Mouse (Mus musculus): ENCODE measurements around the gene Senp3. TPM values are rescaled to one million over a fixed set of nuclear protein-coding genes. Genes with fewer than 3 reads are reported as not detected.
"Not testable (repeated sequence)": the region's sequence is repeated elsewhere in the genome, so short reads cannot be mapped to it uniquely, and the experiment has no call there.

The Senp3 gene
- polyA plus RNA-seq (2011; ENCODE audit: insufficient read length, low read depth, missing spikeins), result 117 and 187 TPM in 2 replicates

DNA sequence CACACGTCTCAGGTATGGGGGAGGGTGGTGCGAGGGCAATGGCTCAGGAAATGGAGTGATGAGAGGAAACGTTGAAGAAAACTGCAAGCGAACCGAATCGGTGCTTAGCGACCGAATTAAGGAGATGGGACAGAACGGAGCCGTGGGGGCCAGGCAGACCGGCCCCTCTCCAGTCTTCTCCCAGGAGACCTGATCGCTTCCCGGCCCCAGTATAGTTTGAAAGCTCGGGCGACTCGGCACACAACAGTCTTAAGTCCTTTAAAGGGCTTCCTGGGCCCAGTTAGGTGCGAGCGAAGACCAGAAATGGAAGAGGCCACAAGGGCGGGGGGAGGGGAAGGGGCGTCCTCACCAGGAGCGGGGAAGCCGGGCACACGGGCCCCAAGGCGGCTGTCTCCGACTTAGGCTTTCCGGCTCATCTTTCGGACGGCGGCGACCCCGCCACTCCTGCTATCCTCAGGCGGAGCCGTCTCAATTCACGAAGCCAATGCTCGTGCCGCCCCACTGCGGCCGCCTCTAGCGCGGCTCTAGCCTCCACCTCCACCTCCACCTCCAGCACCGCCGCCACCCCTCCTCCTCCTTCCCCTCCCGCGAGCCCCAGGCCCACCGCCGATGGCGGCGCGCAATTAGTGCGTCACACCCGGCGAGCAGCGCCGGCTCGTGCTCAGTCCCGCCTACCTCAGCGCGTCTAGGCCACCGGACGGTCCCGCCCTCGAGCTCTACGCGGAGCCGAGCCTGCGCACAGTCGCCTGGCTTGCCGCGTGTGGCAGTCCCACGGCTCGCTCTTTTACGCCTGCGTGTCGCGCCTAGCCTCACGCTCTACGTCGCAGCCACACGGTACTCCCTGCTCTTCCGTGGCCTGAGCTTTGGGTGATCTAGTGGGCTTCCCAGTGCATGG lies at the start of gene Senp3:
Gene Senp3, minus strand, starts transcription at position 771 of the 895 bp plus-strand sequence.
- Histone ChIP-seq H3K4me3 (ENCODE audit: insufficient read depth, low read length) (peak within 1 kb of the TSS; percentile 96), H3K27ac (ENCODE audit: insufficient read depth, low read length) (peak within 1 kb of the TSS; percentile 95), H3K4me1 (ENCODE audit: control insufficient read depth, insufficient read depth, low read length) (peaks cover 9% of the 10 kb centered on the region)
- TF ChIP-seq CTCF (IDR thresholded peaks at IDR 0.05; ENCODE audit: borderline replicate concordance, insufficient read depth, low read length), result no peak
- peak; percentile 95 for TF ChIP-seq POLR2A (IDR thresholded peaks at IDR 0.05; ENCODE audit: low read depth, low read length)

GRCm38 (mm10) chr11:69731408-69731807 lies 49.5 kb upstream of the Senp3 start:
- H3K27ac ChIP-seq (ENCODE audit: insufficient read depth, low read length); H3K4me1 ChIP-seq (ENCODE audit: control insufficient read depth, insufficient read depth, low read length); H3K4me3 ChIP-seq (ENCODE audit: insufficient read depth, low read length): not testable (repeated sequence)

DNA sequence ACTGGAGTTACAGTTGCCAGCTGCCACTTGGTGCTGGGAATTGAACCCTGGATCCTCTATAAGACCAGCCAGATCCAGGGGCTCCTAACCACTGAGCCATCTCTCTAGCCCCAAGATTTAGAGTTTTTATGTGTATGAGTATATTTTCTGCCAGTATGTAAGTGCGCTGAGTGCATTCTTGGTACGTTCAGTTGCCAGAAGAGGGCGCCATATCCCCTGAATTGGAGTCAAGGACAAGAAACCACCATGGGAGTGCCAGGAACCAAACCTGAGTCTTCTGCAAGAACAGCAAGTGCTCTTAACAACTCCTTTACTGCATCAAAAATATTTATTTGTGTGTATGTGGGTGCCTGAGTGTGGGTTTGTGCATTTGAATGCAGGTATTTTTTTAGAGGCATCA lies 47.2 kb upstream of the Senp3 start:
- TF ChIP-seq POLR2A (IDR thresholded peaks at IDR 0.05; ENCODE audit: low read depth, low read length), result no peak
- peak; percentile 15; the same call in 1 of the 2 replicates for TF ChIP-seq CTCF (IDR thresholded peaks at IDR 0.05; ENCODE audit: borderline replicate concordance, insufficient read depth, low read length)
- no peaks in the 10 kb centered on the region for H3K4me1 ChIP-seq (ENCODE audit: control insufficient read depth, insufficient read depth, low read length)
- no peak overlapping the region for H3K27ac ChIP-seq (ENCODE audit: insufficient read depth, low read length)
- H3K4me3 ChIP-seq (ENCODE audit: insufficient read depth, low read length), result no peak overlapping the region

GRCm38 (mm10) chr11:69725951-69726350 lies 44.1 kb upstream of the Senp3 start:
- TF ChIP-seq CTCF (IDR thresholded peaks at IDR 0.05; ENCODE audit: borderline replicate concordance, insufficient read depth, low read length) (no peak), POLR2A (IDR thresholded peaks at IDR 0.05; ENCODE audit: low read depth, low read length) (no peak)
- no peak overlapping the region for H3K27ac ChIP-seq (ENCODE audit: insufficient read depth, low read length)
- no peaks in the 10 kb centered on the region for H3K4me1 ChIP-seq (ENCODE audit: control insufficient read depth, insufficient read depth, low read length)
- H3K4me3 ChIP-seq (ENCODE audit: insufficient read depth, low read length), result no peak overlapping the region

- Histone ChIP-seq H3K4me3 (ENCODE audit: insufficient read depth, low read length) (no peak overlapping the region), H3K27ac (ENCODE audit: insufficient read depth, low read length) (no peak overlapping the region), H3K4me1 (ENCODE audit: control insufficient read depth, insufficient read depth, low read length) (no peaks in the 10 kb centered on the region)
- TF ChIP-seq CTCF (IDR thresholded peaks at IDR 0.05; ENCODE audit: borderline replicate concordance, insufficient read depth, low read length), result no peak
- no peak for TF ChIP-seq POLR2A (IDR thresholded peaks at IDR 0.05; ENCODE audit: low read depth, low read length)
Observed at GRCm38 (mm10) chr11:69723074-69723473, 41.2 kb upstream of the Senp3 start.

- peaks cover 3% of the 10 kb centered on the region; the same call in 1 of the 2 replicates for H3K4me1 ChIP-seq (ENCODE audit: control insufficient read depth, insufficient read depth, low read length)
Observed at GRCm38 (mm10) chr11:69720852-69721251, 39.0 kb upstream of the Senp3 start.

DNA sequence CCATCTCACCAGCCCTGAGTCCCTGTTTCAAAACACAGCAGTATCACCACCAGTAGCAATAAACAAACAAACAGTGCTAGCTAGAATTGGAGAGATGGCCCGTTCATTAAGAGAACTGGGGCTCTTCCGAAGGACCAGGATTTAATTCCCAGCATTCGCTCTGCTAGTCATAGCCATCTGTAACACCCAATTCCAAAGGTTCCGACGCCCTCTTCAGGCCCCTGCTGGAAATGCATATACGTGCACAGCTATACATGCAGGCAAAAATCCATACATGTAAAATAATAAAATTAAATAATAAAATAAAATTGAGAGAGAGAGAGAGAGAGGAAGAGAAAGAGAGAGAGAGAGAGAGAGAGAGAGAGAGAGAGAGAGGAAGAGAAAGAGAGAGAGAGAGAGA lies 37.5 kb upstream of the Senp3 start:
- H3K27ac ChIP-seq (ENCODE audit: insufficient read depth, low read length), result no peak overlapping the region
- TF ChIP-seq POLR2A (IDR thresholded peaks at IDR 0.05; ENCODE audit: low read depth, low read length) (no peak), CTCF (IDR thresholded peaks at IDR 0.05; ENCODE audit: borderline replicate concordance, insufficient read depth, low read length) (no peak)
- no peak overlapping the region for H3K4me3 ChIP-seq (ENCODE audit: insufficient read depth, low read length)
- H3K4me1 ChIP-seq (ENCODE audit: control insufficient read depth, insufficient read depth, low read length), result peaks cover 3% of the 10 kb centered on the region; the same call in 1 of the 2 replicates

More at GRCm38 (mm10) chr11:69720852-69721251, 39.0 kb upstream of the Senp3 start:
- TF ChIP-seq CTCF (IDR thresholded peaks at IDR 0.05; ENCODE audit: borderline replicate concordance, insufficient read depth, low read length) (no peak), POLR2A (IDR thresholded peaks at IDR 0.05; ENCODE audit: low read depth, low read length) (no peak)
- H3K27ac ChIP-seq (ENCODE audit: insufficient read depth, low read length), result no peak overlapping the region
- no peak overlapping the region for H3K4me3 ChIP-seq (ENCODE audit: insufficient read depth, low read length)

GRCm38 (mm10) chr11:69718661-69719060 lies 36.8 kb upstream of the Senp3 start:
- Histone ChIP-seq H3K4me3 (ENCODE audit: insufficient read depth, low read length) (no peak overlapping the region), H3K27ac (ENCODE audit: insufficient read depth, low read length) (no peak overlapping the region), H3K4me1 (ENCODE audit: control insufficient read depth, insufficient read depth, low read length) (peaks cover 3% of the 10 kb centered on the region; the same call in 1 of the 2 replicates)
- TF ChIP-seq POLR2A (IDR thresholded peaks at IDR 0.05; ENCODE audit: low read depth, low read length) (no peak), CTCF (IDR thresholded peaks at IDR 0.05; ENCODE audit: borderline replicate concordance, insufficient read depth, low read length) (no peak)

GRCm38 (mm10) chr11:69716953-69717352 lies 35.1 kb upstream of the Senp3 start:
- no peak overlapping the region for H3K27ac ChIP-seq (ENCODE audit: insufficient read depth, low read length)
- no peak overlapping the region for H3K4me3 ChIP-seq (ENCODE audit: insufficient read depth, low read length)
- H3K4me1 ChIP-seq (ENCODE audit: control insufficient read depth, insufficient read depth, low read length), result peaks cover 3% of the 10 kb centered on the region; the same call in 1 of the 2 replicates
- TF ChIP-seq CTCF (IDR thresholded peaks at IDR 0.05; ENCODE audit: borderline replicate concordance, insufficient read depth, low read length) (no peak), POLR2A (IDR thresholded peaks at IDR 0.05; ENCODE audit: low read depth, low read length) (no peak)

DNA sequence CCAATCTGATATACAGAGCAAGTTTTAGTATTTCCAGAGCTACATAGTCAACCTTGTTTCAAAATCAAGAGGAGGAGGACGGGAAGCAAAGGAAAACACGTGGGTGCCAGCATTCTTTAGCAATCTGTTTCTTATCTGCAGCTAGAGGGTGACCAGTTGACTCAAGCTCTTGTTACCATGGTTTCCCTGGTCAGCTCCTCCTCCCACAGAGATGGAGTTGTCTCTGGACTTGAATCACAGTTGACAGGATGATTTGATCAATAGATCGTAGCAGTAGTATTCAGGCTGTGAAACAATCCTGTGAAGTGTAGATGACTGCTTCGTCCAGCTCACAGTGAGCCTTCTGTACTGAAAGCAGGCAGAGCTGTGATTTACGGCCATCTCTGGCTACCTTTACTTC lies 34.0 kb upstream of the Senp3 start:
- peak overlapping the region; percentile 82 for H3K27ac ChIP-seq (ENCODE audit: insufficient read depth, low read length)
- H3K4me1 ChIP-seq (ENCODE audit: control insufficient read depth, insufficient read depth, low read length), result peaks cover 3% of the 10 kb centered on the region; the same call in 1 of the 2 replicates
- TF ChIP-seq POLR2A (IDR thresholded peaks at IDR 0.05; ENCODE audit: low read depth, low read length) (no peak), CTCF (IDR thresholded peaks at IDR 0.05; ENCODE audit: borderline replicate concordance, insufficient read depth, low read length) (no peak)
- H3K4me3 ChIP-seq (ENCODE audit: insufficient read depth, low read length), result no peak overlapping the region
